Mouse (Mus musculus): ENCODE measurements around the gene Ndufaf2.
A peak's percentile ranks its signal among the peaks of the same experiment; 100 is the strongest.

Gene Ndufaf2

GRCm38 (mm10) chr13:108086036-108086435, 72.4 kb downstream of the Ndufaf2 start:
- DNase-seq (ENCODE audit: low spot score in 2 of 2): no peak

GRCm38 (mm10) chr13:108084086-108084485, 74.3 kb downstream of the Ndufaf2 start:
- no peak for DNase-seq (ENCODE audit: low spot score in 2 of 2)

GRCm38 (mm10) chr13:108077901-108078300, 80.5 kb downstream of the Ndufaf2 start:
- no peak for DNase-seq (ENCODE audit: low spot score in 2 of 2)

GRCm38 (mm10) chr13:108077476-108077875, 80.9 kb downstream of the Ndufaf2 start:
- DNase-seq (ENCODE audit: low spot score in 2 of 2): no peak

GRCm38 (mm10) chr13:108070171-108070570, 88.3 kb downstream of the Ndufaf2 start:
- no peak for DNase-seq (ENCODE audit: low spot score in 2 of 2)

GRCm38 (mm10) chr13:108069151-108069550, 89.3 kb downstream of the Ndufaf2 start:
- DNase-seq (ENCODE audit: low spot score in 2 of 2): no peak

GRCm38 (mm10) chr13:108066021-108066420, 92.4 kb downstream of the Ndufaf2 start:
- DNase-seq (ENCODE audit: low spot score in 2 of 2): no peak

GRCm38 (mm10) chr13:108064331-108064730, 94.1 kb downstream of the Ndufaf2 start:
- DNase-seq (ENCODE audit: low spot score in 2 of 2): no peak

GRCm38 (mm10) chr13:108063374-108064134, 94.9 kb downstream of the Ndufaf2 start:
- no peak for DNase-seq (ENCODE audit: low spot score in 2 of 2)

- DNase-seq (ENCODE audit: low spot score in 2 of 2): no peak
These were observed 95.5 kb downstream of the Ndufaf2 start for GRCm38 (mm10) chr13:108062900-108063299.

- DNase-seq (ENCODE audit: low spot score in 2 of 2): no peak
These were observed 97.4 kb downstream of the Ndufaf2 start for GRCm38 (mm10) chr13:108060936-108061578.

- DNase-seq (ENCODE audit: low spot score in 2 of 2): no peak
These were observed 98.0 kb downstream of the Ndufaf2 start for GRCm38 (mm10) chr13:108060286-108060885.

- no peak for DNase-seq (ENCODE audit: low spot score in 2 of 2)
These were observed 101.5 kb downstream of the Ndufaf2 start for GRCm38 (mm10) chr13:108056896-108057295.

GRCm38 (mm10) chr13:108047364-108047763, 111.1 kb downstream of the Ndufaf2 start:
- DNase-seq (ENCODE audit: low spot score in 2 of 2): no peak

GRCm38 (mm10) chr13:108046891-108047290, 111.5 kb downstream of the Ndufaf2 start:
- no peak for DNase-seq (ENCODE audit: low spot score in 2 of 2)

GRCm38 (mm10) chr13:108046071-108046470, 112.4 kb downstream of the Ndufaf2 start:
- DNase-seq (ENCODE audit: low spot score in 2 of 2): no peak

GRCm38 (mm10) chr13:108045646-108046045, 112.8 kb downstream of the Ndufaf2 start:
- DNase-seq (ENCODE audit: low spot score in 2 of 2): no peak

- DNase-seq (ENCODE audit: low spot score in 2 of 2): peak; percentile 77 to 85
These were observed 114.0 kb downstream of the Ndufaf2 start, which contains the start of gene Smim15 for GRCm38 (mm10) chr13:108044222-108044941. TSS of gene Smim15 (plus strand) at chr13:108044446.

GRCm38 (mm10) chr13:108043431-108044221, 114.8 kb downstream of the Ndufaf2 start:
- DNase-seq (ENCODE audit: low spot score in 2 of 2): no peak

- DNase-seq (ENCODE audit: low spot score in 2 of 2): peak; percentile 48 to 60
These were observed 117.1 kb downstream of the Ndufaf2 start for GRCm38 (mm10) chr13:108041358-108041757.

- no peak for DNase-seq (ENCODE audit: low spot score in 2 of 2)
These were observed 118.0 kb downstream of the Ndufaf2 start for GRCm38 (mm10) chr13:108040451-108040850.

Data from frontal cortex, postnatal 14 days (tissue).